Mouse (Mus musculus): ENCODE results near the gene Kctd15.

DNA sequence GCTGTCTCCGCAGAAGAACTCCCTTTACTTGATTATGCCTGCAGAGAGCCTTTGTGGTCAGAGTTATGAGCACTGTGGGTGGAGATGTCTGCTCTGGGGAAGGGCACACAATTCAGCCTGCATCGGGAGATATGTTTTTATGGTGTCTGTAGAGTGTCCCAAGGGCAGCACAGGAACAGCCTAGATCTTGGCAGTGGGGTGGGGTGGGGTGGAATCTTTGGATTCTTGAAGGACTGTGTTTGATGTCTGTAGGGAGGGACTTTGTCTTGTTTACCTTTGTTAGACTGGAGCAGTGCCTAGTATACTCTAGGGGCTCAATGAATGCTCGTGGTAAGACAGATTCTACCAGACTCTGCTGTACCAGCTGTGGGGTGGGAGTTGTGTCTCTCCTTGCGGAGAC is 28.6 kb upstream of the Kctd15 start:
- TF ChIP-seq GATA1 (IDR thresholded peaks at IDR 0.05; ENCODE audit: borderline replicate concordance, low read length) (no peak), FLI1 (IDR thresholded peaks at IDR 0.05; ENCODE audit: low read length) (no peak)

Data from megakaryocyte, embryonic 14.5 days (primary cell).